ENCODE assay signal across 7 mouse cellular contexts in genomic region chr19:4309776-4310185, GRCm38 (mm10). TPM values are rescaled to one million over a fixed set of nuclear protein-coding genes. Genes with fewer than 3 reads are reported as not detected.
DNase-seq lines count a peak whose midpoint lies in the region; ATAC-seq lines count a peak whose summit lies in the region.

No protein-coding gene starts in this region.

- H3K27ac ChIP-seq in limb, embryonic 13.5 days, result no peak overlapping the region

- peaks cover 10% of the 10 kb centered on the region; the same call in 1 of the 2 replicates for H3K36me3 ChIP-seq in limb, embryonic 13.5 days

- ATAC-seq in limb, embryonic 13.5 days (ENCODE audit: low FRiP score, low read depth), result 0 out of 2 replicates have a peak, but pooled peaks have one; percentile 25

- intact Hi-C loops in heart, postnatal 36 days (cut with DNase I), result loop anchor here (5.0 kb wide), 1 partner anchor 102 kb away; no protein-coding TSS in a partner anchor

- DNase-seq in right cerebral cortex, adult 2 months (ENCODE audit: low spot score in 2 of 2), result peak; percentile 42 to 54
- no peak for DNase-seq in right cerebral cortex, adult 18-20 months
- DNase-seq in ZHBTc4 (ENCODE audit: low read depth, low spot score), result peak; percentile 86
- peak; percentile 84 for DNase-seq in embryo, embryonic 11 days
- peak; percentile 56 to 63 for DNase-seq in heart, postnatal 36 days
- peak; percentile 55 to 78 for DNase-seq in spleen, postnatal 4 days (ENCODE audit: low spot score in 2 of 2)

- H3K9ac ChIP-seq in limb, embryonic 13.5 days, result no peak overlapping the region

- no peaks in the 10 kb centered on the region for H3K27me3 ChIP-seq in limb, embryonic 13.5 days

- H3K4me1 ChIP-seq in limb, embryonic 13.5 days, result peaks cover 14% of the 10 kb centered on the region

- H3K4me3 ChIP-seq in limb, embryonic 13.5 days, result no peak overlapping the region

- no peak overlapping the region for H3K4me2 ChIP-seq in limb, embryonic 13.5 days (replicated peaks)

- H3K9me3 ChIP-seq in limb, embryonic 13.5 days, result no peaks in the 10 kb centered on the region

RNA-seq across cellular contexts. Expression of gene Grk2, which starts 3.8 kb away (rescaled TPM):
- 10 to 100 TPM; 47.5 to 50.4 TPM for total RNA-seq in heart, postnatal 36 days (2021)
- polyA plus RNA-seq in limb, embryonic 13.5 days (2015; fragmentation: Nextera tagmentation; extraction: Ambion mirVana), result 16.5 and 18.5 TPM in 2 replicates

RNA-seq across cellular contexts. Expression of gene Ankrd13d, which starts 26.8 kb away (rescaled TPM):
- total RNA-seq in heart, postnatal 36 days (2021), result under 1 TPM; 0.51 to 0.80 TPM
- 13.6 and 14.7 TPM in 2 replicates for polyA plus RNA-seq in limb, embryonic 13.5 days (2015; fragmentation: Nextera tagmentation; extraction: Ambion mirVana)

RNA-seq across cellular contexts. Expression of gene Ssh3, which starts 40.8 kb away (rescaled TPM):
- 1 to 10 TPM; 7.2 to 8.6 TPM for total RNA-seq in heart, postnatal 36 days (2021)
- 15.7 and 16.0 TPM in 2 replicates for polyA plus RNA-seq in limb, embryonic 13.5 days (2015; fragmentation: Nextera tagmentation; extraction: Ambion mirVana)
